Mouse (Mus musculus) MEL (cell line): ENCODE results near the gene Cx3cr1. TPM values are rescaled to one million over a fixed set of nuclear protein-coding genes. Genes with fewer than 3 reads are reported as not detected.
"Not testable (repeated sequence)": the region's sequence is repeated elsewhere in the genome, so short reads cannot be mapped to it uniquely, and the experiment has no call there.

Experiments used
- DNase-seq: peaks from one replicate; pipeline ENCODE4 v3.0.0; 2011; ENCODE audit warnings: low read depth, low spot score
- H3K27ac ChIP-seq: 2 replicates; pipeline ENCODE4 v1.5.1; 2012; ENCODE audit warnings: low read depth, mild to moderate bottlenecking, control low read depth, low read length, moderate library complexity; ENCODE audit not compliant: control insufficient read depth
- H3K27me3 ChIP-seq, 2 experiments: fragments of 150-350 bp in 1 of 2; sonication (generic) in 1 of 2; 2 replicates each; pipeline ENCODE4 v1.6.1; 2012; ENCODE audit warnings: low read length in 2 of 2, mild to moderate bottlenecking in 2 of 2, improper control_type of control experiment in 1 of 2, moderate library complexity in 1 of 2; ENCODE audit not compliant: insufficient read depth in 2 of 2, control insufficient read depth in 1 of 2
- H3K36me3 ChIP-seq, 2 experiments: 2 replicates each; pipeline ENCODE4 v1.6.1; 2012 to 2014; ENCODE audit warnings: low read length in 2 of 2, improper control_type of control experiment in 1 of 2, inconsistent platforms in 1 of 2, mild to moderate bottlenecking in 1 of 2; ENCODE audit not compliant: insufficient read depth in 2 of 2, control insufficient read depth in 1 of 2
- H3K4me1 ChIP-seq, 2 experiments: fragments of 150-350 bp in 1 of 2; sonication (generic) in 1 of 2; 2 replicates each; pipeline ENCODE4 v1.6.1; 2012; ENCODE audit warnings: low read length in 2 of 2, improper control_type of control experiment in 1 of 2, mild to moderate bottlenecking in 1 of 2; ENCODE audit not compliant: insufficient read depth in 2 of 2, control insufficient read depth in 1 of 2
- H3K4me3 ChIP-seq, 2 experiments: fragments of 150-350 bp in 1 of 2; sonication (generic) in 1 of 2; 2 replicates each; pipeline ENCODE4 v1.5.1; 2012; ENCODE audit warnings: low read depth in 2 of 2, low read length in 2 of 2, mild to moderate bottlenecking in 2 of 2, moderate library complexity in 2 of 2, control low read depth in 1 of 2, improper control_type of control experiment in 1 of 2; ENCODE audit not compliant: control insufficient read depth in 1 of 2, insufficient read depth in 1 of 2
- H3K79me2 ChIP-seq: 2 replicates; pipeline ENCODE4 v1.6.1; 2012; ENCODE audit warnings: mild to moderate bottlenecking, low read length, moderate library complexity; ENCODE audit not compliant: control insufficient read depth, poor library complexity, insufficient read depth
- H3K9ac ChIP-seq: 2 replicates; pipeline ENCODE4 v1.6.1; 2012; ENCODE audit warnings: low read depth, mild to moderate bottlenecking, control low read depth, low read length, moderate library complexity; ENCODE audit not compliant: control insufficient read depth, poor library complexity, severe bottlenecking
- H3K9me3 ChIP-seq: fragments of 150-350 bp; sonication (generic); replicated peaks from 2 replicates; pipeline ENCODE4 v1.6.1; 2012; ENCODE audit warnings: mild to moderate bottlenecking, low read length, improper control_type of control experiment, moderate library complexity; ENCODE audit not compliant: insufficient read depth
- BHLHE40 ChIP-seq: IDR thresholded peaks from 2 replicates; pipeline ENCODE4 v1.6.1; 2012; ENCODE audit warnings: low read depth, mild to moderate bottlenecking, inconsistent platforms, low read length, improper control_type of control experiment, borderline replicate concordance
- CHD1 ChIP-seq: IDR thresholded peaks from 2 replicates; pipeline ENCODE4 v1.6.1; 2012; ENCODE audit warnings: low read depth, mild to moderate bottlenecking, inconsistent platforms, low read length, improper control_type of control experiment
- E2F4 ChIP-seq: IDR thresholded peaks from 2 replicates; pipeline ENCODE4 v1.6.1; 2011; ENCODE audit warnings: low read depth, low read length, improper control_type of control experiment, borderline replicate concordance
- EP300 ChIP-seq, 2 experiments: IDR thresholded peaks; 2 replicates each; pipeline ENCODE4 v1.6.1; 2011; ENCODE audit warnings: improper control_type of control experiment in 2 of 2, low read length in 2 of 2, low read depth in 1 of 2, mild to moderate bottlenecking in 1 of 2
- HCFC1 ChIP-seq: IDR thresholded peaks from 2 replicates; pipeline ENCODE4 v1.6.1; 2012; ENCODE audit warnings: low read depth, mild to moderate bottlenecking, inconsistent platforms, low read length, improper control_type of control experiment, moderate library complexity
- MAFK ChIP-seq: IDR thresholded peaks from 2 replicates; pipeline ENCODE4 v1.6.1; 2011; ENCODE audit warnings: low read depth, mild to moderate bottlenecking, low read length, improper control_type of control experiment, borderline replicate concordance
- MXI1 ChIP-seq: IDR thresholded peaks from 2 replicates; pipeline ENCODE4 v1.6.1; 2011; ENCODE audit warnings: mild to moderate bottlenecking, low read depth, low read length, improper control_type of control experiment
- MYB ChIP-seq: IDR thresholded peaks from 2 replicates; pipeline ENCODE4 v1.6.1; 2011; ENCODE audit warnings: mild to moderate bottlenecking, low read depth, low read length, improper control_type of control experiment
- RAD21 ChIP-seq: IDR thresholded peaks from 2 replicates; pipeline ENCODE4 v1.6.1; 2011; ENCODE audit warnings: mild to moderate bottlenecking, low read depth, low read length, improper control_type of control experiment
- RCOR1 ChIP-seq: IDR thresholded peaks from 2 replicates; pipeline ENCODE4 v1.6.1; 2012; ENCODE audit warnings: low read depth, mild to moderate bottlenecking, inconsistent platforms, low read length, improper control_type of control experiment
- SMC3 ChIP-seq: IDR thresholded peaks from 2 replicates; pipeline ENCODE4 v1.6.1; 2011; ENCODE audit warnings: low read depth, low read length, improper control_type of control experiment
- TAL1 ChIP-seq: IDR thresholded peaks from 2 replicates; pipeline ENCODE4 v1.6.1; 2012; ENCODE audit warnings: mild to moderate bottlenecking, inconsistent platforms, low read length, moderate library complexity, mixed read lengths
- TCF12 ChIP-seq: IDR thresholded peaks from 2 replicates; pipeline ENCODE4 v1.6.1; 2014; ENCODE audit warnings: low read depth, mild to moderate bottlenecking, inconsistent platforms, low read length, improper control_type of control experiment, moderate library complexity
- ZMIZ1 ChIP-seq: IDR thresholded peaks from 2 replicates; pipeline ENCODE4 v1.6.1; 2012; ENCODE audit warnings: low read depth, mild to moderate bottlenecking, inconsistent platforms, low read length, improper control_type of control experiment, moderate library complexity
- ZNF384 ChIP-seq: IDR thresholded peaks from 2 replicates; pipeline ENCODE4 v1.6.1; 2012; ENCODE audit warnings: low read depth, mild to moderate bottlenecking, inconsistent platforms, low read length, improper control_type of control experiment
- polyA plus RNA-seq, 2 experiments: library from polyadenylated mRNA; stranded (reverse) in 1 of 2; unstranded in 1 of 2; fragments of >175 nt in 1 of 2; fragments of >200 nt in 1 of 2; gene quantifications; 2 replicates each; pipeline versions ENCODE4 v1.2.1 to v1.2.4; 2012; ENCODE audit warnings: low replicate concordance in 2 of 2, low read depth in 1 of 2; ENCODE audit not compliant: insufficient read length in 2 of 2, insufficient read depth in 1 of 2, missing spikeins in 1 of 2
- total RNA-seq: library from RNA; depleted of rRNA; stranded (reverse); fragments of 300-350 nt; gene quantifications from 2 replicates; pipeline ENCODE4 v1.2.3, GENCODE M21; 2012

Gene Cx3cr1
- total and polyA plus RNA-seq, 3 experiments = not detected

DNA sequence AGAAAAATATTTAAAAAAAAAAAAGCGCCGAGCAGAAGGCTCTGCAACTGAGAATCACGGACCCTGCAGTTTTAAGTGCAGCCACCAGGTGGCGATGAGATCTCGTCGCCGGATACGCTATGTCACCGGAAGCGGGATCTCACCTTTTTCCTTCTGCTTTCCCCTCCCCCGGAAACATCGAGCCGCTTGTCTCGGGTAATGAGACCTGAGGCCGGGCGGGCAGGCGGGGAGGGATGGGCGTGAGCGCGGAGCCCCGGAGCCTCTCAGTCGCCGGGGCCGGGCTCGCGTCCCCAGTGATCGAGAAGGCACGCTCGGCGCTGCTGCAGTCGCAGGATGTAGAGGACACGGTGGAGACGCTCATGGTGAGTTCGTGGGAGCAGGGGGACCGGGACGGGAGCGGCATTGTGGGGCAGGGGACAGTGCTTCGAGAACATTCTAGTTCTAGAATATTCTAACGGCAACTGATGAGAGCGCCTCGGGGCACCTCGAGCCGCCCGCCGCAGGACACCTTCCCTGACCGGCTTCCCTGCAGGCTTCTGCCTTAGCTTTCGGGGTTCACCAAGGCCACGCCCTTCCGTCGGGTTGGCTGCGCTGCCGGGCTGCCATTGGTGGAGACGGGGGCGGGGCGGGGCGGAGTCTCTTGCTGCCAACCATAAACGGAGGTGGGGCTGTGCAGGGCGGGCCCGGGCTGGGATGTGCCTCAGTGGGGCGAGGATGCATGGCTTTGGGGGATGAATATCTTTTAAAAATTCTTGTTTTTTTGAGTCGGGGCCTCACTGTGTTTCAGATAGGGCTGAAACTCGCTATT lies 40.7 kb upstream of the Cx3cr1 start, which contains the start of gene Slc25a38 (continued):
- TF ChIP-seq TCF12 = peak; percentile 58; the same call in 1 of the 2 replicates
- TF ChIP-seq MYB = no peak
- peak; percentile 87 for TF ChIP-seq ZMIZ1

DNA sequence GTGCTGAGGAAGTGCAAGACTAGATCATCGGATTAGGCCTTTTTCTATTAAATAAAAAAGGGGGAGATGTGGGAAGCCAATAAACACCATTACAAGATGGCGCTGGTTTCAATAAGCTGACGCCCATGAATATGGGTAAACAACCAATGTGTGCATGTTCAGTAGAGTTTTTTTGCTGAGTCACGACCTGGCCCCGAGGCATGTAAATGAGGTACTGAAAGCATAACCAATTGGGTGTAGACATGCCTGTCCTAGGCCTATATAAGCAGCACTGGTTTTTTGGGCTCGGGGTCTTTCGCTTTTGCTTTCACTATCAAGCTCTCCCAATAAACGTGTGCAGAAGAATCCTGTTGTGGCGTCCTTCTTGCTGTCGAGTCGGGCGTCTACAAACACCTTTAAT lies 39.3 kb upstream of the Cx3cr1 start:
- DNase-seq, H3K9ac ChIP-seq: not testable (repeated sequence)

DNA sequence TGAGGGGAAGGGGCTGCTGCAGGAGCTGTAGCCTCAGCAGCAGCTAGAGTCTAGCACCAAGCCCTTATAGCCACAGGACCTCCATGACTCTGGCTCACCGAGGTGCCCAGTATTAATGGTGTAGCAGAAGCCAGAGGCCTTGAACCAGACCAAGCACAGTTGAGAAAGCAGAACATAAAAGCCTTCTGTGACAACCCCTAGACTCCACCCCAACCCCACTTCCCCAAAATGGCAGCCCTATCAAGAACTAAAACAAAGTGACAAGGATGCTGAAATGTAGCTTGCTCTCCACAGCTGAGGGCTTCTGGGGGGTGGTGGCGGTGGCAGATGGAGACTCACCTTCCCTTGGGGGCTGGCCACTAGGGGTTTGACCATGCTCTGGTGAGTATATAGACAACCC lies 31.5 kb upstream of the Cx3cr1 start:
- peak; percentile 65 for DNase-seq
- Histone ChIP-seq H3K79me2 (no peaks in the 10 kb centered on the region), H3K9me3 (no peaks in the 10 kb centered on the region), H3K9ac (no peak overlapping the region), H3K36me3 (no peaks in the 10 kb centered on the region), H3K4me3 (no peak overlapping the region), H3K4me1 (no peaks in the 10 kb centered on the region), H3K27ac (no peak overlapping the region), H3K27me3 (no peaks in the 10 kb centered on the region)
- no peak for TF ChIP-seq RAD21
- no peak for TF ChIP-seq CHD1
- TF ChIP-seq SMC3 = no peak
- no peak for TF ChIP-seq E2F4
- no peak for TF ChIP-seq EP300 (IDR thresholded peaks at IDR 0.05; ENCODE audit: low read depth in 1 of 2, low read length in 2 of 2)
- TF ChIP-seq ZNF384 = no peak
- TF ChIP-seq HCFC1 = no peak
- TF ChIP-seq MXI1 = no peak
- no peak for TF ChIP-seq MAFK

More for the DNA sequence above, 39.3 kb upstream of the Cx3cr1 start:
- Histone ChIP-seq H3K4me1 (peaks cover 11 to 18% of the 10 kb centered on the region in 2 experiments), H3K79me2 (peaks cover 17% of the 10 kb centered on the region), H3K36me3 (peaks cover 0 to 17% of the 10 kb centered on the region in 2 experiments; a peak in 2 of 4 replicates)
- not testable (repeated sequence) for H3K4me3 ChIP-seq, H3K9me3 ChIP-seq, H3K27ac ChIP-seq, H3K27me3 ChIP-seq

DNA sequence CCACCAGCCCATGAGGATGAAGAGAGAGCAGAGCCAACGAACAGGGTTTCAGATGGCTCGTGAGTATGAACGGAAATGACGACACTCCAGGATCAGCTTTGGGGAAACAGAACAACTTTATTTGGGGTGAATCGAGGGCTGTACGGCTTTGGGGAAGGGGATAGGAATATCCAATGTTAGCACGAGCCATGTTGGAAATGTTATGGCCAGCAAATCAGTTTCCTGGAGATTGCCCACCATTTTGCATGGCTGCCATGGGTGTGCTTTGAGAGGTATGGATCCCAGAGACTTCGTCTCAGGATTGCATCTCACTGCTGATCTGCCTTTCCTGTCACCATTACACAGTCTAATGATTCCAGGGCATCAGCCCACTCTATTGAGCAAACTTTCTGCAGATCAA lies 29.6 kb upstream of the Cx3cr1 start:
- Histone ChIP-seq H3K79me2 (no peaks in the 10 kb centered on the region), H3K36me3 (no peaks in the 10 kb centered on the region), H3K9ac (no peak overlapping the region), H3K27ac (no peak overlapping the region)
- no peak for DNase-seq
- TF ChIP-seq TAL1 = no peak
- TF ChIP-seq RCOR1 = no peak
- TF ChIP-seq BHLHE40 = no peak
- TF ChIP-seq, all 39 proteins: peak for 0
- Histone ChIP-seq H3K4me3 (no peak overlapping the region), H3K9me3 (no peaks in the 10 kb centered on the region), H3K27me3 (no peaks in the 10 kb centered on the region), H3K4me1 (no peaks in the 10 kb centered on the region; a peak in 1 of 4 replicates)
